32 mouse cellular contexts compared by ENCODE assay signal in genomic region chr1:85965856-85966255, GRCm38 (mm10). TPM values are rescaled to one million over a fixed set of nuclear protein-coding genes. Genes with fewer than 3 reads are reported as not detected.
DNase-seq lines count a peak whose midpoint lies in the region; ATAC-seq lines count a peak whose summit lies in the region.
"Had no signal": no experiment of that assay in that cellular context is flagged by ENCODE, and none has a peak within 500 bp of the region (broad histone marks: within the 10 kb centered on the region; RNA-seq: fewer than 3 reads in every experiment).

No protein-coding gene starts in this region.

- peak; percentile 74 for DNase-seq in heart, adult 11 months
- DNase-seq in heart, postnatal 25 days (ENCODE audit: low spot score) = no peak
- peak; percentile 28 for DNase-seq in kidney, adult 9 months
- DNase-seq: adrenal gland, adult 2 months; adrenal gland, postnatal 14 days; B cell, adult 2 months; cerebellum, adult 11-12 months; cerebellum, adult 8-10 months; cerebellum, postnatal 10 days; cerebellum, postnatal 36 days; embryo, embryonic 11 days; gastrocnemius, adult 2 months; gastrocnemius, postnatal 14 days; heart, adult 18-20 months; heart, postnatal 10 days; heart, postnatal 4 days had no signal

- H3K4me1 ChIP-seq in kidney, embryonic 16.5 days (ENCODE audit: insufficient read depth, low read length) = no peaks in the 10 kb centered on the region
- no peaks in the 10 kb centered on the region for H3K4me1 ChIP-seq in midbrain, embryonic 12.5 days
- H3K4me1 ChIP-seq in midbrain, embryonic 16.5 days (ENCODE audit: control insufficient read depth, insufficient read depth, low read length) = no peaks in the 10 kb centered on the region
- H3K4me1 ChIP-seq: embryonic facial prominence, embryonic 10.5 days; forebrain, embryonic 12.5 days; forebrain, embryonic 15.5 days; hindbrain, embryonic 15.5 days; intestine, embryonic 15.5 days had no signal

- intact Hi-C loops in heart, postnatal 25 days (cut with DNase I) = no loop called here

- H3K36me3 ChIP-seq in kidney, embryonic 16.5 days (ENCODE audit: insufficient read depth, low read length) = no peaks in the 10 kb centered on the region
- no peaks in the 10 kb centered on the region for H3K36me3 ChIP-seq in midbrain, embryonic 12.5 days
- H3K36me3 ChIP-seq in midbrain, embryonic 16.5 days (ENCODE audit: control insufficient read depth, insufficient read depth, low read length) = no peaks in the 10 kb centered on the region
- H3K36me3 ChIP-seq: embryonic facial prominence, embryonic 10.5 days; embryonic facial prominence, embryonic 13.5 days; forebrain, embryonic 12.5 days; forebrain, embryonic 15.5 days; heart, embryonic 12.5 days; heart, embryonic 15.5 days; hindbrain, embryonic 15.5 days; intestine, embryonic 15.5 days had no signal

- H3K9me3 ChIP-seq in kidney, embryonic 16.5 days (ENCODE audit: low read length) = no peaks in the 10 kb centered on the region
- H3K9me3 ChIP-seq in midbrain, embryonic 12.5 days = no peaks in the 10 kb centered on the region
- H3K9me3 ChIP-seq in midbrain, embryonic 16.5 days (replicated peaks; ENCODE audit: control insufficient read depth, low read length, poor library complexity, severe bottlenecking) = no peaks in the 10 kb centered on the region
- H3K9me3 ChIP-seq: embryonic facial prominence, embryonic 10.5 days; embryonic facial prominence, embryonic 13.5 days; forebrain, embryonic 12.5 days; forebrain, embryonic 15.5 days; heart, embryonic 12.5 days; heart, embryonic 15.5 days; hindbrain, embryonic 15.5 days; intestine, embryonic 15.5 days had no signal

- no peaks in the 10 kb centered on the region for H3K27me3 ChIP-seq in kidney, embryonic 16.5 days (ENCODE audit: insufficient read depth, low read length)
- no peaks in the 10 kb centered on the region for H3K27me3 ChIP-seq in midbrain, embryonic 12.5 days
- no peaks in the 10 kb centered on the region for H3K27me3 ChIP-seq in midbrain, embryonic 16.5 days (ENCODE audit: control insufficient read depth, insufficient read depth, low read depth, low read length)
- H3K27me3 ChIP-seq: embryonic facial prominence, embryonic 13.5 days; forebrain, embryonic 12.5 days; forebrain, embryonic 15.5 days; heart, embryonic 12.5 days; heart, embryonic 15.5 days; hindbrain, embryonic 15.5 days; intestine, embryonic 15.5 days had no signal

- no peak overlapping the region for H3K4me2 ChIP-seq in kidney, embryonic 16.5 days (replicated peaks; ENCODE audit: low read depth, low read length)
- no peak overlapping the region for H3K4me2 ChIP-seq in midbrain, embryonic 12.5 days (replicated peaks)
- H3K4me2 ChIP-seq in midbrain, embryonic 16.5 days (ENCODE audit: low read length) = no peak overlapping the region
- H3K4me2 ChIP-seq: embryonic facial prominence, embryonic 13.5 days; forebrain, embryonic 12.5 days; forebrain, embryonic 15.5 days; heart, embryonic 12.5 days; heart, embryonic 15.5 days; hindbrain, embryonic 15.5 days; intestine, embryonic 15.5 days had no signal

- no peak overlapping the region for H3K9ac ChIP-seq in kidney, embryonic 16.5 days (replicated peaks; ENCODE audit: low read length)
- no peak overlapping the region for H3K9ac ChIP-seq in midbrain, embryonic 12.5 days (replicated peaks)
- no peak overlapping the region for H3K9ac ChIP-seq in midbrain, embryonic 16.5 days (ENCODE audit: low read depth, low read length)
- H3K9ac ChIP-seq: embryonic facial prominence, embryonic 13.5 days; forebrain, embryonic 12.5 days; forebrain, embryonic 15.5 days; heart, embryonic 12.5 days; heart, embryonic 15.5 days; hindbrain, embryonic 15.5 days; intestine, embryonic 15.5 days had no signal

- 65% methylated on average over 3 of the region's 3 CpGs for WGBS in kidney, embryonic 16.5 days
- 82% methylated on average over 3 of the region's 3 CpGs for WGBS in midbrain, embryonic 12.5 days
- WGBS in midbrain, embryonic 16.5 days = 76% methylated on average over 3 of the region's 3 CpGs

- ATAC-seq in kidney, embryonic 16.5 days (ENCODE audit: low FRiP score, low TSS enrichment) = no peak
- ATAC-seq in midbrain, embryonic 12.5 days (ENCODE audit: low FRiP score, low read depth) = 0 out of 2 replicates have a peak, but pooled peaks have one; percentile 16
- ATAC-seq in midbrain, embryonic 16.5 days = no peak
- ATAC-seq: forebrain, embryonic 15.5 days; intestine, embryonic 15.5 days had no signal

- H3K4me3 ChIP-seq in kidney, embryonic 16.5 days (ENCODE audit: low read length) = no peak overlapping the region
- no peak overlapping the region for H3K4me3 ChIP-seq in midbrain, embryonic 12.5 days
- H3K4me3 ChIP-seq in midbrain, embryonic 16.5 days (ENCODE audit: low read depth, low read length) = no peak overlapping the region
- H3K4me3 ChIP-seq: embryonic facial prominence, embryonic 10.5 days; embryonic facial prominence, embryonic 13.5 days; erythroblast, embryonic 14.5 days; forebrain, embryonic 12.5 days; forebrain, embryonic 15.5 days; gastrocnemius, adult 2 months; heart, embryonic 12.5 days; heart, embryonic 15.5 days; hindbrain, embryonic 15.5 days; intestine, embryonic 15.5 days had no signal

- H3K27ac ChIP-seq in kidney, embryonic 16.5 days (ENCODE audit: low read length) = no peak overlapping the region
- H3K27ac ChIP-seq in midbrain, embryonic 12.5 days (replicated peaks) = no peak overlapping the region
- no peak overlapping the region for H3K27ac ChIP-seq in midbrain, embryonic 16.5 days (ENCODE audit: low read length)
- H3K27ac ChIP-seq: embryonic facial prominence, embryonic 10.5 days; embryonic facial prominence, embryonic 13.5 days; forebrain, embryonic 12.5 days; forebrain, embryonic 15.5 days; gastrocnemius, adult 2 months; heart, embryonic 15.5 days; hindbrain, embryonic 15.5 days; intestine, embryonic 15.5 days had no signal

RNA-seq across cellular contexts. Expression of gene Gpr55, which starts 5.0 kb away (rescaled TPM):
- total RNA-seq in heart, postnatal 25 days (2021) = not detected
- 0.14 TPM in 1 of 2 replicates, not detected in the other for polyA plus RNA-seq in kidney, embryonic 16.5 days (2015; fragmentation: Nextera tagmentation; extraction: Ambion mirVana)
- 0.05 and 0.08 TPM in 2 replicates for polyA plus RNA-seq in midbrain, embryonic 12.5 days (2016; fragmentation: Nextera tagmentation; extraction: Ambion mirVana)
- 0.07 and 0.13 TPM in 2 replicates for polyA plus RNA-seq in midbrain, embryonic 16.5 days (2015; fragmentation: Nextera tagmentation; extraction: Ambion mirVana)
- total RNA-seq: gastrocnemius, adult 2 months; gastrocnemius, postnatal 14 days; gastrocnemius, postnatal 4 days; heart, postnatal 10 days; heart, postnatal 4 days had no signal
- polyA plus RNA-seq: embryonic facial prominence, embryonic 10.5 days; erythroblast, embryonic 14.5 days; forebrain, embryonic 12.5 days had no signal

RNA-seq across cellular contexts. Expression of gene 4933407L21Rik, which starts 37.6 kb away (rescaled TPM):
- not detected for total RNA-seq in heart, postnatal 25 days (2021)
- polyA plus RNA-seq in kidney, embryonic 16.5 days (2015; fragmentation: Nextera tagmentation; extraction: Ambion mirVana) = 1.6 TPM in 2 replicates
- 2.4 and 3.0 TPM in 2 replicates for polyA plus RNA-seq in midbrain, embryonic 12.5 days (2016; fragmentation: Nextera tagmentation; extraction: Ambion mirVana)
- polyA plus RNA-seq in midbrain, embryonic 16.5 days (2015; fragmentation: Nextera tagmentation; extraction: Ambion mirVana) = 10.1 and 10.5 TPM in 2 replicates
- total RNA-seq: heart, adult 18-20 months; heart, postnatal 4 days; MEL had no signal
- polyA plus RNA-seq: adrenal gland, adult 2 months; erythroblast, embryonic 14.5 days; heart, embryonic 12.5 days had no signal

RNA-seq across cellular contexts. Expression of gene Spata3, which starts 50.8 kb away (rescaled TPM):
- total RNA-seq in heart, postnatal 25 days (2021) = not detected
- polyA plus RNA-seq in kidney, embryonic 16.5 days (2015; fragmentation: Nextera tagmentation; extraction: Ambion mirVana) = not detected in 2 replicates
- polyA plus RNA-seq in midbrain, embryonic 12.5 days (2016; fragmentation: Nextera tagmentation; extraction: Ambion mirVana) = 0.17 TPM in 1 of 2 replicates, not detected in the other
- 0.55 and 0.67 TPM in 2 replicates for polyA plus RNA-seq in midbrain, embryonic 16.5 days (2015; fragmentation: Nextera tagmentation; extraction: Ambion mirVana)
- total RNA-seq: adrenal gland, adult 2 months; adrenal gland, postnatal 14 days; adrenal gland, postnatal 4 days; gastrocnemius, adult 2 months; gastrocnemius, postnatal 14 days; gastrocnemius, postnatal 4 days; heart, adult 18-20 months; heart, postnatal 10 days; heart, postnatal 4 days; MEL had no signal
- polyA plus RNA-seq: adrenal gland, adult 2 months; embryonic facial prominence, embryonic 10.5 days; embryonic facial prominence, embryonic 13.5 days; erythroblast, embryonic 14.5 days; forebrain, embryonic 12.5 days; heart, embryonic 12.5 days; heart, embryonic 15.5 days; hindbrain, embryonic 11.5 days; intestine, embryonic 15.5 days had no signal
